Mouse (Mus musculus) liver, embryonic 12.5 days (tissue): ENCODE results near the gene Fam155a. TPM values are rescaled to one million over a fixed set of nuclear protein-coding genes. Genes with fewer than 3 reads are reported as not detected.
"Not testable (repeated sequence)": the region's sequence is repeated elsewhere in the genome, so short reads cannot be mapped to it uniquely, and the experiment has no call there.

Experiments used
- ATAC-seq: fragments of 200-750 bp; cut with Nextera tagmentation; 2 replicates; pipeline ENCODE4 v1.8.0; 2017; ENCODE audit warnings: moderate number of reproducible peaks, mild to moderate bottlenecking, moderate library complexity
- H3K27ac ChIP-seq: fragments of 300-500 bp; sonication (generic); 2 replicates; pipeline ENCODE4 v1.5.1; 2016; ENCODE audit warnings: mild to moderate bottlenecking
- H3K27me3 ChIP-seq: fragments of 300-500 bp; sonication (generic); replicated peaks from 2 replicates; pipeline ENCODE4 v1.6.1; 2016; ENCODE audit warnings: mild to moderate bottlenecking, moderate library complexity
- H3K36me3 ChIP-seq: fragments of 300-500 bp; sonication (generic); 2 replicates; pipeline ENCODE4 v1.6.1; 2016; ENCODE audit warnings: mild to moderate bottlenecking, moderate library complexity
- H3K4me1 ChIP-seq: fragments of 300-500 bp; sonication (generic); 2 replicates; pipeline ENCODE4 v1.6.1; 2016
- H3K4me2 ChIP-seq: fragments of 300-500 bp; sonication (generic); 2 replicates; pipeline ENCODE4 v1.6.1; 2016; ENCODE audit warnings: mild to moderate bottlenecking, moderate library complexity
- H3K4me3 ChIP-seq: fragments of 300-500 bp; sonication (generic); 2 replicates; pipeline ENCODE4 v1.5.1; 2016; ENCODE audit warnings: mild to moderate bottlenecking, moderate library complexity
- H3K9ac ChIP-seq: fragments of 300-500 bp; sonication (generic); 2 replicates; pipeline ENCODE4 v1.6.1; 2016; ENCODE audit warnings: mild to moderate bottlenecking, moderate library complexity
- H3K9me3 ChIP-seq: fragments of 300-500 bp; sonication (generic); replicated peaks from 2 replicates; pipeline ENCODE4 v1.6.1; 2016; ENCODE audit warnings: mild to moderate bottlenecking, moderate library complexity
- WGBS: fragments of 180-500 bp; shearing (Covaris S2); methylation state at CpG from one replicate; pipeline ENCODE4 v1.1.7; 2016; ENCODE audit not compliant: insufficient replicate concordance; 5-methylcytosine and 5-hydroxymethylcytosine counted together
- polyA plus RNA-seq: library from polyadenylated mRNA; unstranded; fragments of >200 nt; fragmentation: Nextera tagmentation; extraction: Ambion mirVana; gene quantifications from 2 replicates; pipeline ENCODE4 v1.2.1, GENCODE M21; 2016

The Fam155a gene
- 0.12 and 0.26 TPM in 2 replicates for polyA plus RNA-seq

DNA sequence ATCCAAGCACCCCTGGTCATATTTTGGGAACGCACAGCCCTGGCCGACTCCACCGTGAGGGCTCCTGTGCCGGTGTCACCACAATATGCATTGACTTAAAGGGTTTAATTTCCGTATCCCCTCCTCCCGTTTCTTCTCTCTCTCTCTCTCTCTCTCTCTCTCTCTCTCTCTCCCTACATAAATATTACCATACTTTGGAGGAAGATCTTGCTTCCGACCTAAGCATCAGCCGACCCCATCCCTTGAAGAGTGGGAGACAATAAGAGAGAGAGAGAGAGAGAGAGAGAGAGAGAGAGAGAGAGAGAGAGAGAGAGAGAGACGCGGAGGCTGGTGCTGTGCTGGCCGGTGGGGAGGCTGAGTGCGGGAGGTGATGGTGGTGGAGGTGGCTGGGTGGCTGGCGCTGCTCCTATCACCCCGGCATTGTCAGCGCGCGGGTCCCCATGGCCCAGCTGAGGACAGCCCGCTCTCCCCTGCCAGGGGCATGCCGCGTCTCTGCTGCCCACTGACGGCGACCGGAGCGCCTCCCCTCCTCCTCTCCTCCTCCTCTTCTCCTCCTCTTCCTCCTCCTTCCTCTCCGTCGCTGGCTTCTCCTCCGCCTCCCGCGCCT is at the start of gene Fam155a:
Fam155a (minus strand) TSS at position 163 of the 607 bp plus-strand sequence.
- WGBS = under 1% methylated on average over 25 of the region's 29 CpGs
- Histone ChIP-seq H3K36me3 (no peaks in the 10 kb centered on the region), H3K9me3 (no peaks in the 10 kb centered on the region), H3K4me1 (no peaks in the 10 kb centered on the region), H3K4me3 (peak within 1 kb of the TSS; percentile 43), H3K9ac (no peak within 1 kb of the TSS), H3K27me3 (peaks cover 50% of the 10 kb centered on the region), H3K4me2 (peak within 1 kb of the TSS; percentile 62), H3K27ac (no peak within 1 kb of the TSS)
- ATAC-seq = no peak

DNA sequence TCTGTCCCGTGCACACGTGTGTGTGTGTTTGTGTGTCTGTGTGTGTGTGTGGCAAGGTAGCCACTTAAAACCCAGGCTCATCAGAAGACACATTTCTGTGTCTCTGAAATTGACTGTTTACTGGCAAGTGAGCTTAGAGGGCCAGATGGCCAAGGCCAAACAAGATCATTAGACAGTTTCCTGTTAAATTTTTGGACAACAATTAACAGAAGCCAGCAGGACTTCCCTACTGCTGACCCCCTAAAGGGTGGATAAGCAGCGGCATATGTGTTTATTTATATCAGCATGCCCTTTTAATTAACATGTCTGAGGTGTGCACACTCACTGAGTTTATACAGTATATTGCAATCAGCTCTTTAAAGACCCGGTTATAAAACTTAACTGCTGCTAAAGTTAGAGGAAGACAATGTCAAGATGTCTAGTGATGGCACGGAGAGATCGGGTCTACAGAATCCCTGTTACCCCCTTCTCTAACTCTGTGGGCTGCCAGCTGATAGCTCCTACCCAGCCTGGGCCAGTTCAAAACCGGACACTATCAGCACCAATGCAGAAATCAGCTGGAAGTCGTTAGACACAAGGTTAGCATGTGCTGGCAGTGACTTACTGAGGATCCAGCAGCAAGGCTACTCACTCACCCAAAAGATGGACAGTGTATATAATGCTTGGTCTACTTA is 42.4 kb upstream of the Fam155a start:
- Histone ChIP-seq H3K36me3 (no peaks in the 10 kb centered on the region), H3K27ac (no peak overlapping the region), H3K9ac (no peak overlapping the region), H3K27me3 (no peaks in the 10 kb centered on the region), H3K4me1 (no peaks in the 10 kb centered on the region), H3K4me3 (no peak overlapping the region), H3K9me3 (no peaks in the 10 kb centered on the region), H3K4me2 (no peak overlapping the region)
- ATAC-seq = no peak
- WGBS = 59% methylated on average over 8 of the region's 8 CpGs

DNA sequence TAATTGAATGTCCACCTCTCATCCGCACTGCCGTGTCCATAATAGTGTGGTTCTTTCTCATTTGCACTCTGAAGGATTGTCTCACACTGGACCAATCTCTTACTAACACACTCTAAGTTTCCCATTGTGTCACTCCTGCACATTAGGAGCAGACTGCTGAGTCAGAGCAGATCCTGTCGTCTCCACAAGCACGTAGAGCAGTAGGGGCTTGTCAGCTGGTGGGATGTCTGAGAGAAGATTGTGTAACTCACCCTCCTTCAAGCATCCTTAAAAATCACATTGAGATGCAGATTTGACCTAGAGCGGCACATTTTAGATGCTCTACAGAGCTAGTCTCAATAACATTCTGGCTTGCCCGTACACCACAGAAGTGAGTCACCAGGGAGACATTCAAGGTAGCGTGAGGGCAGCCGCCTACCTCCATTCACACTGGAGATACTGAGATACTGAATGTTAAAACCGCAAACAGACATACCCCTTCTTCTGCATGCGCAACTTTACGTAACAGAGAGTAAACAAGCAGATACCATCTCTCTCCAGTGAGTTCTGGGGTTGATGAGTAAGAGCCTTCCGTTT is 40.1 kb upstream of the Fam155a start:
- Histone ChIP-seq H3K4me2 (no peak overlapping the region), H3K9me3 (no peaks in the 10 kb centered on the region), H3K9ac (no peak overlapping the region), H3K36me3 (no peaks in the 10 kb centered on the region), H3K27me3 (no peaks in the 10 kb centered on the region), H3K27ac (no peak overlapping the region), H3K4me3 (no peak overlapping the region), H3K4me1 (no peaks in the 10 kb centered on the region)
- 60% methylated on average over 12 of the region's 12 CpGs for WGBS
- no peak for ATAC-seq

DNA sequence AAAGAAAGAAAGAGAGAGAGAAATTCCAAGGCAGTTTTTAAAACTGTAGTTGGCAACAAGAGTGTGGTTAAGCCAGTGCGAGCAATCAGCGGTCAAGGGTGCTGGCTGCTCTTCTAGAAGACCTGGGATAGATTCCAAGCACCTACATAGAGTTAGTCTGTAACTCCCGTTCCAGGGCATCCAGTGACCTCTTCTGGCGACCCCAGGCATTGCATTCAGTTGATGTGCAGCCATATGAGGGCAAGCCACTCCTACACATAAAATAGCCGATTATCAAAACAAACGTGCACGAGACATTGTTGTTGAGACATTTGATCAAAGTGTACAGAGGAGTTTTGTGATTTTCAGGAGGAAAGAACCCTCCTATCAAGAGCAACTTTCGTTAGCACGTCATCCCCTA is 37.6 kb upstream of the Fam155a start:
- no peak overlapping the region for H3K27ac ChIP-seq
- no peak overlapping the region for H3K4me2 ChIP-seq
- H3K27me3 ChIP-seq = no peaks in the 10 kb centered on the region
- H3K9me3 ChIP-seq = no peaks in the 10 kb centered on the region
- 67% methylated on average over 9 of the region's 9 CpGs for WGBS
- ATAC-seq = no peak
- H3K4me1 ChIP-seq = no peaks in the 10 kb centered on the region
- H3K4me3 ChIP-seq = no peak overlapping the region
- no peak overlapping the region for H3K9ac ChIP-seq
- H3K36me3 ChIP-seq = no peaks in the 10 kb centered on the region

DNA sequence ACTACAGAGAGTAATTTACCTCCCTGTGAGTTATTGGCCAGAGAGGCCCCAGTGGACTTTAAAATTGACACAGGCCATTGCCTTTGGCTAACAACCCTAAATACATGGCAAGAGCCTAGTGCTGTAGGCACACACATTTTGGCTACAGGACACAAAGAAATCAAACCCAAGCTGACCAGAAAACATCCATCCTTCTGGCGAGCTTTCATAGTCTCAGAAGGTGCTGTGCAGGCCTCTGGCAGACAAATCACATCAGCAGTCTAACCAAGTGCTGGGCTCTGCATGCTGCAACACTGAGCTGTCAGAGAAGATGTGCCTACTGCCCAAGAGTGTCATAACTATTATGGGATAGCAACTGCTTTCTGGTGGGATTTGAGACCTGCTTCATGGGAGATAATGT is 34.7 kb upstream of the Fam155a start:
- H3K4me1 ChIP-seq = no peaks in the 10 kb centered on the region
- no peaks in the 10 kb centered on the region for H3K27me3 ChIP-seq
- no peak for ATAC-seq
- no peak overlapping the region for H3K4me3 ChIP-seq
- no peaks in the 10 kb centered on the region for H3K36me3 ChIP-seq
- H3K9me3 ChIP-seq = no peaks in the 10 kb centered on the region
- no peak overlapping the region for H3K4me2 ChIP-seq
- H3K27ac ChIP-seq = no peak overlapping the region
- no peak overlapping the region for H3K9ac ChIP-seq
- WGBS = 52% methylated on average over 1 of the region's 1 CpGs

DNA sequence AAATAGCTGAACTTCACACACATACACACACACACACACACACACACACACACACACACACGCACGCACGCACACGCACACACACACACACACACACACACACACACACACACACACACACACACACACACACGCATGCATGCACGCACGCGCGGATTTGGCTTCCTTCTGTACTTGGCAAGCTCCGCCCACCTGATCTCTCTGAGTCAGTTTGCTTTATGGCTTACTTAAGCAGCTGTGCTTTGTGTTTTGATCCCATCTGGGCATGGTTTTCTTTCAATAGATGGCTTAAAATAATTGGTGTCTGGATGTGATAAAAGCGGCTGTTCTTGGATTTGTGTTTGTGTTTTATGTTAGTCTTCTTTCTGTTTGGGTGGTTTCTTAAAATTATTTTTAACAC is 29.4 kb upstream of the Fam155a start:
- not testable (repeated sequence) for H3K9ac ChIP-seq, H3K27ac ChIP-seq, H3K4me3 ChIP-seq, ATAC-seq, H3K36me3 ChIP-seq, H3K4me2 ChIP-seq, H3K9me3 ChIP-seq, H3K4me1 ChIP-seq, H3K27me3 ChIP-seq
- 77% methylated on average over 9 of the region's 11 CpGs for WGBS

DNA sequence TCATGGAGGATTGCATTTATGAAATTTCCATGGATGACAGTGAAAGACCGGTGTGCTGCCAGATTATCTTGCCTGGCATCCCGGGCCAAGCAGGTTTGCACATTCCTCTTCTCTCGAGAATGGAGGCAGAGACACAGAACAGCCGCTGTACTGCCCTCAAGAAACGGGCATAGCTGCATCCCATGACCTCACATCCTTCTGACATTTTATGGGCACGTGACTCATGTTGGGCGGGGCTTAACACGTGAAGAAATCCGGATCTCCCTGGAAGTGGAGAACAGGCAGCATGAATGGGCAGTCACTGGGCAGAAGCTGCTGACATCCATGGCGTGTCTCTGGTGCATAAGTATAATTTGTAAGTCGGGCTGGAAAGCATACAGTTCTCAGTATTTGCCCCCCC is 29.0 kb upstream of the Fam155a start:
- H3K4me1 ChIP-seq = no peaks in the 10 kb centered on the region
- H3K27ac ChIP-seq = no peak overlapping the region
- H3K9me3 ChIP-seq = no peaks in the 10 kb centered on the region
- WGBS = 73% methylated on average over 11 of the region's 11 CpGs
- no peak overlapping the region for H3K4me2 ChIP-seq
- no peak for ATAC-seq
- H3K36me3 ChIP-seq = no peaks in the 10 kb centered on the region
- no peak overlapping the region for H3K9ac ChIP-seq
- no peak overlapping the region for H3K4me3 ChIP-seq
- H3K27me3 ChIP-seq = no peaks in the 10 kb centered on the region

DNA sequence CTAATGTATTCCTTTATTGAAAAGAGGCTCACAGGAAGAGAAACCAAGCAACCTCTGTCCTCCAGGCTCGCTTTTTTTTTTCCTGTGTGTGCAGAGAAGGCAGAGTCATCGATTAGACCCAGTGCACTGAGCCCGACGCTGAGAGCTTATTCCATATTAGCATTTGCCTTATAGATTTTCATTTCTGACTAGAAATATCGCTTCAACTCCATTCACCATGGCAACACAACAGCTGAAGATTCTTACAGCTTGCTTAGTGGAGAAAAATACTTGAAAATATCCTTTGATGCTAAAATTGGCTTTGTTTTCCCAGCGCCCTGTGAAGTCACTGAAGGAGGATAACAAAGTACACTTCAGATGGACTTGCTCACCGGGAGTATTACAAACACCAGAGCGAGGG is 26.6 kb upstream of the Fam155a start:
- Histone ChIP-seq H3K9me3 (no peaks in the 10 kb centered on the region), H3K4me1 (no peaks in the 10 kb centered on the region), H3K36me3 (no peaks in the 10 kb centered on the region), H3K27ac (no peak overlapping the region), H3K27me3 (no peaks in the 10 kb centered on the region), H3K4me2 (no peak overlapping the region), H3K4me3 (no peak overlapping the region), H3K9ac (no peak overlapping the region)
- 65% methylated on average over 8 of the region's 8 CpGs for WGBS
- ATAC-seq = no peak

DNA sequence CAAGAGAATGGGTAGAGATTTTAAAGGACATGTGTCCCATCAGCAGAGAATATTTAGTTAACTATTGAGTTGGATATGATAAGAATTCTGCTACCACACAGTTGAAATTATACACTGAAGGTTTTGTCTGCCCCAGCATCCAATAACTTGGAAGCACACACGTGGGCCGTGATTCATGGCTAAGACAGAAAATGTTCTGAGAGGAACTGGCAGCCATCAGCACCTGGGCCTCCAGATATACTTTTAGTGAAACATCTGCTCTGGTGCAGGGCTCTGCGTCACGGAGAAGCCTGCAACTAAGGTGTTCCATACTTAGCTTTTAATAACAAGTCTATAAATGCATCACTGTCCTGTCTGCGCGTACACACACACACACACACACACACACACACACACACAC is 24.8 kb upstream of the Fam155a start:
- Histone ChIP-seq H3K27me3 (no peaks in the 10 kb centered on the region), H3K9ac (no peak overlapping the region), H3K36me3 (no peaks in the 10 kb centered on the region), H3K27ac (no peak overlapping the region), H3K4me3 (no peak overlapping the region), H3K9me3 (no peaks in the 10 kb centered on the region), H3K4me2 (no peak overlapping the region), H3K4me1 (no peaks in the 10 kb centered on the region)
- 74% methylated on average over 6 of the region's 6 CpGs for WGBS
- ATAC-seq = no peak

DNA sequence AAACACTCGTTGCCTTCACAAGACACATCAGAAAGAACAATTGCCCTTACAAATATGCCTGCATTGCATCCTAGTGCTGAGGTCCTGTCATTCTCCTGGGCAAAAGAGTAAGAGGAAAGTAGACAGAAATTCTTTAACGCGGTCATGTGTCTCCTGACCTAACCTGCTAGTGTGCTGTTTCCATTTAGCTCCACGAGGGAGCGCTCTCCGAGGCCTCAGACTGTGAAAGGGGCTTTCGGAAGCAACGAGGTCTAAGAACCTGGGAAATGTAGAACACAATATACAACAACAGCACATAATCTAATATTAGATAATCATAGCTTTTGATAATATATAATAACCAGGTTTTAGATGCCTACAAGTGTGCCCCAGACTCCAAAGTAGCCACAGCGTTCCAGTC is 22.4 kb upstream of the Fam155a start:
- no peak for ATAC-seq
- 47% methylated on average over 9 of the region's 9 CpGs for WGBS
- H3K9ac ChIP-seq = no peak overlapping the region

DNA sequence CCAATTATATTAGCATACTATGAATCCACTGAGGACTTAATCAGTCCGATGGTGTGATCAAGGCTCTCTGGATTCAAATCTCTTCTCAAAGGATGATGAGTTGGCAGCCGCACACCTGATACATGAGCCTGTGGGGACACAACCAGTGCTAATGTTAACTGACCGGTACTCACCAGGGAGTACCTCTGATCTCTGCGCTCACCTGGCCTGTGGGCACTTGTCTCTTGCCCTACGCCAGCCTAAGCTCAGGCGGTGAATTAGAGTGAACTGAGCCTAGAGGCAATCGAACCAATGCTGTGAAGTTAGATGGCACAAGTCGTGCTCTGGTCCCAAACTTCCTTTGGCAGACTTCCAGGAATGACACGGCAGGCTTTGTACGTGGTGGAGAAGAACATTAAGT is 9.4 kb upstream of the Fam155a start:
- no peaks in the 10 kb centered on the region for H3K9me3 ChIP-seq
- H3K4me3 ChIP-seq = no peak overlapping the region
- H3K36me3 ChIP-seq = no peaks in the 10 kb centered on the region
- no peak overlapping the region for H3K9ac ChIP-seq
- H3K27me3 ChIP-seq = no peaks in the 10 kb centered on the region
- no peak overlapping the region for H3K27ac ChIP-seq
- no peak overlapping the region for H3K4me2 ChIP-seq
- no peaks in the 10 kb centered on the region for H3K4me1 ChIP-seq
- ATAC-seq = no peak
- WGBS = 72% methylated on average over 10 of the region's 10 CpGs

More for the DNA sequence above, 22.4 kb upstream of the Fam155a start:
- no peak overlapping the region for H3K27ac ChIP-seq
- H3K27me3 ChIP-seq = no peaks in the 10 kb centered on the region
- no peak overlapping the region for H3K4me2 ChIP-seq
- H3K4me1 ChIP-seq = no peaks in the 10 kb centered on the region
- no peaks in the 10 kb centered on the region for H3K9me3 ChIP-seq
- no peaks in the 10 kb centered on the region for H3K36me3 ChIP-seq
- H3K4me3 ChIP-seq = no peak overlapping the region

DNA sequence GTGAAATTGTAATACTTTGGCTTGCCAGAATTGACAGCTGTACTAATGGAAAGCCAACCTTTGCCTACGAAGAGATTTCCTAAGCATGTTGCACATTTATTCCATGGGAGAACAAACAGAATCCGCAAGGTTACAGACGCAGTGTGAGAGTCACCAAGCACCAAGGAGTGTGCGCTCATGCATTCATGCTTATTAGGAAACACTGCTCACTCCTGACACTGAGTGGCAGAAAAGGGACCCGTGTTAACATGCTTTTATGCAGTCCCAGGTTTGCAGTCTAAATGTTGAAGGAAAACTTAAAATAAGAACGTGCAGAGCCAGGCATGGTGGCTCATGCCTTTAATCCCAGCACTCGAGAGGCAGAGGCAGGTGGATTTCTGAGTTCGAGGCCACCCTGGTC is 7.2 kb upstream of the Fam155a start:
- Histone ChIP-seq H3K9me3 (no peaks in the 10 kb centered on the region), H3K9ac (no peak overlapping the region), H3K27ac (no peak overlapping the region), H3K27me3 (peaks cover 11% of the 10 kb centered on the region; the same call in 1 of the 2 replicates), H3K4me1 (no peaks in the 10 kb centered on the region), H3K36me3 (no peaks in the 10 kb centered on the region), H3K4me3 (no peak overlapping the region), H3K4me2 (no peak overlapping the region)
- no peak for ATAC-seq
- 62% methylated on average over 8 of the region's 8 CpGs for WGBS
